Mouse (Mus musculus): ENCODE measurements around the gene Tshz2. TPM values are rescaled to one million over a fixed set of nuclear protein-coding genes. Genes with fewer than 3 reads are reported as not detected.

Tshz2 gene
- polyA plus RNA-seq (2017; shearing (Covaris generic)) = 2.3 TPM

GRCm38 (mm10) chr2:169632338-169633151, at the start of gene Tshz2:
TSS of gene Tshz2 (plus strand) at chr2:169633013.

GRCm38 (mm10) chr2:169587645-169588044, 45.2 kb upstream of the Tshz2 start, which contains the start of gene Gm11011:
TSS of gene Gm11011 (minus strand) at chr2:169587745.

Other genes with a start within 250 kb of the Tshz2 start
- not detected for gene Gm11011, start 45.3 kb upstream of the Tshz2 start, polyA plus RNA-seq (2017; shearing (Covaris generic))